Mouse (Mus musculus): ENCODE data around the gene Lhfp.

- TF ChIP-seq POLR2A (IDR thresholded peaks at IDR 0.05; ENCODE audit: low read depth, low read length) = no peak
- no peak for TF ChIP-seq CTCF (IDR thresholded peaks at IDR 0.05; ENCODE audit: borderline replicate concordance, insufficient read depth, low read length)
Measured at GRCm38 (mm10) chr3:53227866-53228265, 186.5 kb downstream of the Lhfp start.
